Mouse (Mus musculus): ENCODE measurements around the gene Tbl1x. TPM values are rescaled to one million over a fixed set of nuclear protein-coding genes. Genes with fewer than 3 reads are reported as not detected.
A peak's percentile ranks its signal among the peaks of the same experiment; 100 is the strongest.
"Not testable (repeated sequence)": the region's sequence is repeated elsewhere in the genome, so short reads cannot be mapped to it uniquely, and the experiment has no call there.

Tbl1x gene
- polyA plus RNA-seq, 1 experiment from 2014 or later, result 11.6 TPM

DNA sequence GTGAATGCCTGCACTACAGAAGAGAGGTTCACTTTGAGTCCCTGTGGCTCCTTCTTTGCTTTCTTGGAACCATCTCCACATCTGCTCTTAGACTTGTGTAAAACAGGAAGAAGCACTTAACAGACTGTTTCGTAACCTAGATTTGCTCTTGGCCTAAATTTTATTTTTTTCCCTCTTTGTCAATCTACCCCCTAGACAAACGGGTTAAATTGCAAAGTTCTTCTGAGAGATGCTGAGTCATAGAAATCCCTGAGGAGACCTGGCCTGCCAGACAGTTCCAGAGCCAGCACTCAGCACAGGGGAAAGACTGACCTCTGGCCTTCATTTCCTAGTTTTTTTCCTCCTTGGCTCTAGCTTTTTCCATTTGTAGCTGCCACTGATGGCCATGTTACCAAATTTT lies 23.1 kb downstream of the Tbl1x start:
- H3K9me3 ChIP-seq (ENCODE audit: low read length), result no peaks in the 10 kb centered on the region

DNA sequence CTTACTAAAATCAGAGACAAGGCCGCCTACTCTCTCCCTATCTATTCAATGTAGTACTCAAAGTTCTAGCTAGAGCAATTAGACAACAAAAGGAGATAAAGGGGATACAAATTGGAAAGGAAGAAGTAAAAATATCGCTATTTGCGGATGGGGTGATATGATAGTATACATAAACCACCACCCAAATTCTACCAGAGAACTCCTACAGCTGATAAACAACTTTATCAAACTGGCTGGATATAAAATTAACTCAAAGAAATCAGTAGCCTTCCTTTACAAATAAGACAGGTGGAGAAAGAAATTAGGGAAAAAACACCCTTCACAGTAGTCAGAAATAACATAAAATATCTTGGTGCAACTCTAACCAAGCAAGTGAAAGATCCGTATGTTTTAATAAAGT lies 29.0 kb downstream of the Tbl1x start:
- not testable (repeated sequence) for H3K4me2 ChIP-seq (ENCODE audit: low read depth, low read length); ATAC-seq; H3K9me3 ChIP-seq (ENCODE audit: low read length); H3K4me1 ChIP-seq (ENCODE audit: insufficient read depth); H3K9ac ChIP-seq (replicated peaks); H3K4me3 ChIP-seq (ENCODE audit: low read depth, low read length); H3K36me3 ChIP-seq (replicated peaks; ENCODE audit: insufficient read depth, low read length); DNase-seq; H3K27me3 ChIP-seq (ENCODE audit: insufficient read depth, low read length); H3K27ac ChIP-seq (ENCODE audit: low read depth)
- WGBS (ENCODE audit: insufficient replicate concordance), result 51% methylated on average over 4 of the region's 4 CpGs

More for the DNA sequence above, 23.1 kb downstream of the Tbl1x start:
- 0 out of 2 replicates have a peak, but pooled peaks cover 4% of the 10 kb centered on the region for H3K4me1 ChIP-seq (ENCODE audit: insufficient read depth)
- H3K4me2 ChIP-seq (ENCODE audit: low read depth, low read length), result no peak overlapping the region
- 44% methylated on average over 2 of the region's 2 CpGs for WGBS (ENCODE audit: insufficient replicate concordance)
- no peaks in the 10 kb centered on the region for H3K27me3 ChIP-seq (ENCODE audit: insufficient read depth, low read length)
- ATAC-seq (no peak), DNase-seq (no peak)
- no peak overlapping the region for H3K4me3 ChIP-seq (ENCODE audit: low read depth, low read length)
- TF ChIP-seq EP300 (IDR thresholded peaks at IDR 0.05; ENCODE audit: low read depth) (no peak), CTCF (IDR thresholded peaks at IDR 0.05; ENCODE audit: low read depth) (no peak)
- no peak overlapping the region for H3K27ac ChIP-seq (ENCODE audit: low read depth)
- no peak overlapping the region for H3K9ac ChIP-seq (replicated peaks)
- H3K36me3 ChIP-seq (replicated peaks; ENCODE audit: insufficient read depth, low read length), result no peaks in the 10 kb centered on the region

DNA sequence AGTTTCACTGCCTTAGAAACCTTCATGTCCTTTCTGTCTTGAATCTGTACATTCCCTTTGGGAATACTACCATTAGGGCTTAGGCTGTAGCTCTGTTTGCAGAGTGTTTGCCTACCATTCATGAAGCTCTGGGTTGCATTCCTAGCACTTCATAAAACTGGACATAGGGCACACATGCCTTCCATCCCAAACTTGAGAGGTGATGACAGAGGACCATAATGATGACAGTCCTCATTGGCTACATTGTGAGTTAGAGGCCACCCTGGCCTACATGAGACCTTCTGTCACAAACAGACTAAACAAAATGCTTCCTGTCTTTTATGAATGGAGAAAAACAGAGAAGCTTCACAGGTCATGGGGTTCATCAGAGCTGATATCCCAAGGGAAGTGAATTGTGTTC lies 33.2 kb downstream of the Tbl1x start:
- Histone ChIP-seq H3K27me3 (ENCODE audit: insufficient read depth, low read length) (no peaks in the 10 kb centered on the region), H3K9me3 (ENCODE audit: low read length) (no peaks in the 10 kb centered on the region), H3K4me2 (ENCODE audit: low read depth, low read length) (no peak overlapping the region), H3K36me3 (replicated peaks; ENCODE audit: insufficient read depth, low read length) (no peaks in the 10 kb centered on the region), H3K4me3 (ENCODE audit: low read depth, low read length) (no peak overlapping the region), H3K4me1 (ENCODE audit: insufficient read depth) (peaks cover 6% of the 10 kb centered on the region; the same call in 1 of the 2 replicates), H3K27ac (ENCODE audit: low read depth) (no peak overlapping the region), H3K9ac (replicated peaks) (no peak overlapping the region)
- TF ChIP-seq EP300 (IDR thresholded peaks at IDR 0.05; ENCODE audit: low read depth) (no peak), CTCF (IDR thresholded peaks at IDR 0.05; ENCODE audit: low read depth) (no peak)
- DNase-seq (no peak), ATAC-seq (no peak)

DNA sequence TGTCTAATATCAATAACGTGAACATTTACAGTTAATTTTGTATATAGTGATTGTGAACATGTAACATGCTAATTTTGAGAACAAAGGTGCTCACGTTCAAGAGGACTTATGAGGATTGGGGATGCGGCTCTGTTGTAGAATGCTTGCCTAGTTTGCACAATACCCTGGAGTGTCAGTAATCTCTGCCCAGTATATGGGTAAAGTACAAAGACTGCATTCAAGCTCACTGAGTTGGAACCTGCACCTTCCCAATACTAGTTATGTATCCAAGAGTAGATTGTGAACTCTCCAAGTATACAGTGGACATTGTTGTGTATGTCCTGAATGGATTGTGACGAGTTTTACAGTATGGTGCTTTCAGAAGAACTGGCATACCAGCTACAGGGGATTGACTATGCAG lies 33.7 kb downstream of the Tbl1x start:
- DNase-seq, result no peak
- Histone ChIP-seq H3K27ac (ENCODE audit: low read depth) (no peak overlapping the region), H3K36me3 (replicated peaks; ENCODE audit: insufficient read depth, low read length) (no peaks in the 10 kb centered on the region), H3K4me1 (ENCODE audit: insufficient read depth) (peaks cover 6% of the 10 kb centered on the region; the same call in 1 of the 2 replicates), H3K9ac (replicated peaks) (no peak overlapping the region), H3K27me3 (ENCODE audit: insufficient read depth, low read length) (no peaks in the 10 kb centered on the region), H3K4me3 (ENCODE audit: low read depth, low read length) (no peak overlapping the region), H3K9me3 (ENCODE audit: low read length) (no peaks in the 10 kb centered on the region), H3K4me2 (ENCODE audit: low read depth, low read length) (no peak overlapping the region)
- no peak for ATAC-seq
- TF ChIP-seq CTCF (IDR thresholded peaks at IDR 0.05; ENCODE audit: low read depth) (no peak), EP300 (IDR thresholded peaks at IDR 0.05; ENCODE audit: low read depth) (no peak)
- WGBS (ENCODE audit: insufficient replicate concordance), result 64% methylated on average over 4 of the region's 4 CpGs

DNA sequence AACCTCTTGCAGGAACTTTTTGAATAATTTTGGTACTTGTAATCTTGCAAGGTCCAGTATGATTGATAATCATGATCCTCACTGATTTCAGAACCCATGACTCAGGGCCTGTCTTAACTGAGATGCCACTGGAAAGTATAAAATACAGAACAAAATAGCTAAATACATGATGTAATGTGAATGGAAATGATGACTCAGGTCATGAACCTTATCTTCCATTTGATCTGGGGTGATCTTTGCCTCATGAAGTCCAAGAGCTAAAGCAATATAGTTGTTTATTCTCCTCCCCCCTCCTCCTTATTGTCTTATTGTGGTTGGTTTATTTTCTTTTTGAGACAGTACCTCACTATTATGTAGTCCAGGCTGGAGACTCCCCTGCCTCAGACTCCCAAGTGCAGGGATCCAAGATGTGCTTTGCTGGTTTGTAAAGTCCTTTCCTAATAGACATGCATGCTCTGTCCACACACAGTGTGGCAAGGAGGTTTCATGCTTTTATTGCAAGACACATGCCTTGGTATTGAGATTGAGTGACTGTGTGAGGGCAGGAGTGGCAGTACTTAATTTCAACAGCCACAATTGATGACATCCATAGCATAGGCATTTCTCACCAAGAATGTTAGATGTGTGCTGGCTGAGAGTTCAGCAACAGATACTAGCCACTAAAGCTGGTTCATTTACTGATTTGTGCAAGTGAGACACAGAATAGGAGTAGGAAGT lies 34.7 kb downstream of the Tbl1x start:
- Histone ChIP-seq H3K9ac (replicated peaks) (no peak overlapping the region), H3K4me1 (ENCODE audit: insufficient read depth) (peaks cover 6% of the 10 kb centered on the region; the same call in 1 of the 2 replicates), H3K9me3 (ENCODE audit: low read length) (no peaks in the 10 kb centered on the region), H3K4me3 (ENCODE audit: low read depth, low read length) (no peak overlapping the region), H3K4me2 (ENCODE audit: low read depth, low read length) (no peak overlapping the region), H3K36me3 (replicated peaks; ENCODE audit: insufficient read depth, low read length) (no peaks in the 10 kb centered on the region), H3K27me3 (ENCODE audit: insufficient read depth, low read length) (no peaks in the 10 kb centered on the region), H3K27ac (ENCODE audit: low read depth) (no peak overlapping the region)
- TF ChIP-seq CTCF (IDR thresholded peaks at IDR 0.05; ENCODE audit: low read depth), result no peak
- TF ChIP-seq EP300 (IDR thresholded peaks at IDR 0.05; ENCODE audit: low read depth), result no peak
- ATAC-seq, result no peak
- no peak for DNase-seq

DNA sequence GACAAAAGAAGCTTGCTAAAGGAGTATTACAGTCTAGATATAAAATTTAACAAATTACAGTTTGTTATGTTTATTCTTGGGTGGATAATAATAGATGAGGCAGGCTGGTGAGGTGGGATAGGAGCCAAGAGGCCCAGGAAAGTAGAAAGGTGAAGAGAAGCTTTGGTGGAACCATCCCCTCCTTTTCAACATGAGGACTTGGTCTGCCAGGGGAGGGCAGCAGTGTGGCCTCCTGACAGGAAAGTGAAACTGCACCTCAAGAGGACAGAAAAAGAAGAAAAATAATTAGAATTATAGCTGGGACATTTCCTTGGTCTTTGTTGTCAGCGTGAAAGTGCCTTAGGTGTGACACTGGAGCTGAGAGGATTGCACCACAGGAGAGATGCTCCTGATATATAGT lies 35.6 kb downstream of the Tbl1x start:
- H3K36me3 ChIP-seq (replicated peaks; ENCODE audit: insufficient read depth, low read length), result no peaks in the 10 kb centered on the region
- ATAC-seq (no peak), DNase-seq (no peak)
- peaks cover 6% of the 10 kb centered on the region; the same call in 1 of the 2 replicates for H3K4me1 ChIP-seq (ENCODE audit: insufficient read depth)
- no peaks in the 10 kb centered on the region for H3K27me3 ChIP-seq (ENCODE audit: insufficient read depth, low read length)
- no peak overlapping the region for H3K27ac ChIP-seq (ENCODE audit: low read depth)
- H3K4me3 ChIP-seq (ENCODE audit: low read depth, low read length), result no peak overlapping the region
- H3K9ac ChIP-seq (replicated peaks), result no peak overlapping the region
- no peaks in the 10 kb centered on the region for H3K9me3 ChIP-seq (ENCODE audit: low read length)
- no peak overlapping the region for H3K4me2 ChIP-seq (ENCODE audit: low read depth, low read length)
- TF ChIP-seq CTCF (IDR thresholded peaks at IDR 0.05; ENCODE audit: low read depth) (peak; percentile 44), EP300 (IDR thresholded peaks at IDR 0.05; ENCODE audit: low read depth) (no peak)
- WGBS (ENCODE audit: insufficient replicate concordance), result 65% methylated on average over 1 of the region's 1 CpGs

DNA sequence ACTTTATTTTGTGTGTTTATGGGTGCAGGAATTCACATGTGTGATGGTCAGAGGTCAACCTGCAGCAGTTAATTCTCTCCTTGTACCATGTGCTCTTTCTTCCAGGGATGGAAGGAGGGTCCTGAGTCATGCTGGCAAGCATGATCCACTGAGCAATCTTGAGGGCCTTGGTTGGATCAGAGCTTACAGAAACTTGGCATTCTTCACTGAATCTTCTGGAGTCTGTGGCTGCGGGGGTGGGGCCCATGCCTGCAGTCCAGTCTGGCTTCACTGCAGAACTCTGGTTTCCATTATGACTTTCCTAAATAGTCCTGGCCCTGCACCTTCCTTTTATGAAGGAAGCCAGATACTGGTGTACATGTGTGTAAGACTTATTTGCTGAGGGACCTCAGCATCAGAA lies 38.1 kb downstream of the Tbl1x start:
- WGBS (ENCODE audit: insufficient replicate concordance), result 83% methylated on average over 1 of the region's 1 CpGs
- TF ChIP-seq EP300 (IDR thresholded peaks at IDR 0.05; ENCODE audit: low read depth) (no peak), CTCF (IDR thresholded peaks at IDR 0.05; ENCODE audit: low read depth) (no peak)
- no peak for ATAC-seq

More for the DNA sequence above, 38.1 kb downstream of the Tbl1x start:
- Histone ChIP-seq H3K9me3 (ENCODE audit: low read length) (no peaks in the 10 kb centered on the region), H3K27ac (ENCODE audit: low read depth) (no peak overlapping the region), H3K9ac (replicated peaks) (no peak overlapping the region), H3K4me3 (ENCODE audit: low read depth, low read length) (no peak overlapping the region), H3K36me3 (replicated peaks; ENCODE audit: insufficient read depth, low read length) (no peaks in the 10 kb centered on the region), H3K4me2 (ENCODE audit: low read depth, low read length) (no peak overlapping the region), H3K4me1 (ENCODE audit: insufficient read depth) (peaks cover 6% of the 10 kb centered on the region; the same call in 1 of the 2 replicates), H3K27me3 (ENCODE audit: insufficient read depth, low read length) (no peaks in the 10 kb centered on the region)
- no peak for DNase-seq
